Mouse (Mus musculus): Measurements from ENCODE around the gene Pex5l.

Pex5l gene

DNA sequence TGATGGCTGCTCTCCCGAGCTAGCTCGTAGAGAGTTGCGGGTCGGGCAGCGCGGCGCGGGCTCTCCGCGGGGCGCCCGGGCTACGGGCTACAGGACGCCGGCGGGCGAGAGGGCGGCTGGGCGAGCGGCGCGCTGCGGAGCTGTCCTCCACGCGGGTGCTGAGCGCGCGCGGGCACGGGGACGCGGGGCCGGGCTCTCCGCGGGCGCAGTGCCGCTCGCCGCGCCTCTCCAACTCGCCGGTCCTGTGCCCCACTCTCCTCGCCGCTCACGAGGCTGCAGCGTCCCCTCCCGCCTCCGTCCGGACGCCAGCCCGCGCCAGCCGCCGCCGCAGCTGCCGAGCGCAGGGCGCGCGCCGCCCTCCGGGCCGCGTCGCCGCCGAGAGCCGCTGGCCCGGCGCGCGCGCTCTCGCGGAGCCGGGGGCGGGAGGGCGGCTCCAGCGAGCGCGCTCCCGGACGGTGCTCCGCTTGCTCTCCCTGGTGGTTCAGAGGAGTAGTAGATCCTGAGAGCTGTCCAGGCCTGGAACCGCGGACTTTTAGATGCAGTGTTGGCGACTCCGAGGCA, at the start of gene Pex5l:
Pex5l (minus strand) TSS at position 347 of the 561 bp plus-strand sequence.
- no peak for DNase-seq (ENCODE audit: low read depth, low spot score)

- no peak for DNase-seq (ENCODE audit: low read depth, low spot score)
These were observed 22.1 kb upstream of the Pex5l start for GRCm38 (mm10) chr3:33165186-33165585.

- no peak for DNase-seq (ENCODE audit: low read depth, low spot score)
These were observed 20.8 kb upstream of the Pex5l start for GRCm38 (mm10) chr3:33163821-33164220.

- DNase-seq (ENCODE audit: low read depth, low spot score), result no peak
These were observed 545 bp upstream of the Pex5l start for GRCm38 (mm10) chr3:33143592-33143991.

- DNase-seq (ENCODE audit: low read depth, low spot score), result no peak
These were observed 649 bp downstream of the Pex5l start for GRCm38 (mm10) chr3:33142398-33142797.

DNA sequence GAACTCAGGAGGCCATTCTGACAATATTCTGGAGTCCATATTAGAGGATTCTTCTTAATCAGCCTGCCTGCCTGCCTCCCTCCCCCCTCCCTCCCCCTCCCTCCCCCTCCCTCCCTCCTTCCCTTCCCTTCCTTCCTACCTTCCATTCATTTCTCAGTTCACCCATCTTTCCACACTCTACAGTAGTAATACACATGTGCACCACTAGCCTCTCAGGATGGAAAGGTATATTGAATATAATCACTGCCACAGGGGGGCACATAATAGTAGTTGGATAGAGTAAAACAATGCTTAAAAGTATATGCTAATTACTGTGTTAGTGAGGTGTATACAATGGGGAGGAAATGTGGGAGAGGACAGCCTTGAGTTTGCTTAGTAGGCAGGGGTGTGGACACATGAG, 13.1 kb downstream of the Pex5l start:
- no peak for DNase-seq (ENCODE audit: low read depth, low spot score)

DNA sequence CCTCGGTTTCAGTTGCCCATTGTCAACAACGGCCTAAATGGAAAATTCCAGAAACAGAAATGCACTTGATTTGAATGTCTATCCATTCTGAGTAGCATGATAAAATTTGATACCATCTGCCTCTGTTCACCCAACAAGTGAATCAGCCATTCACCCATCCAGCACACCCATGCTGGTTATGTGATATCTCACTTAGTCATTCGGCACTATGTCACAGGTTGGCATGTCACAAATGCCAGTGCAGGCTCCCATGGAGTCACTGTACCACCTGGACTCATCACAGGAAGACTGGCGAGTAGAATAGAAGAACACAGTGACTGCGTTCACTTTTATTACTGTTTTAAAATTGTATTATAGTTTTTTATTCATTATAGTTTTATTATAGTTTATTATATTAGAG, 18.3 kb downstream of the Pex5l start:
- no peak for DNase-seq (ENCODE audit: low read depth, low spot score)

DNA sequence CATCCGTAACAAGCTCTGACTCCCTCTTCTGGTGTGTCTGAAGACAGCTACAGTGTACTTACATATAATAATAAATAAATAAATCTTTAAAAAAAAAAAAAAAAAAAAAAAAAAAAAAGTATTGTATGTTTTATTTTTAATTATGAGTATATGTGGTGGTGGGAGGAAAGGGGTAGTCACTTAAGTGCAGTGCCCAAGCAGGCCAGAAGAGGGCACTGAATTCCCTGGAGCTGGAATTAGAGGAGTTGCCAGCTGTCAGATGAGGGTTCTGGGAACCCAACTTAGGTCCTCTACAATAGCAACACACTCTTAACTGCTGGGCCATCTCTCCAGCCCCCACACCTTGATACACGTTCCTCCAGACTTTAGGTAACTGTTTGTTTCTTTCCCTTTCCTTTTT, 37.3 kb downstream of the Pex5l start:
- no peak for DNase-seq (ENCODE audit: low read depth, low spot score)

DNA sequence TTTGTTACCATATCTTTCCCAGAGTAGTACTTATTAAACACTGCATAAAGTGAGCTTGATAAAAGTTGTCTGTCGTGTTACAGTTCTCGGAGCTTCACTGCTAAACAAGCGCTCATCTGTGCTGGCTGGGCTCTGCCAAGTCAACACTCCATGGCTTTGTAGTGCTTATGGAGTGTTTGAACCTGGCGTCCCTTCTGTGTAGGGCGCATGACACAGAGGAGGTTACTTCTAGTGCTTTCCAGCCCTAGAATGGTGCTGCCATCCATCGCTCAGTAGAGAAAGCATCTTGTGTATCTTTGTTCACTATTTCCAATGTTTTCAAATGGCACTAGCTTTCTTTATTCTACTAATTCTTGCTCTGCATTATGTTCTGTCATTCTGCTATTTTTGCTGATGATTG, 39.5 kb downstream of the Pex5l start:
- no peak for DNase-seq (ENCODE audit: low read depth, low spot score)

- DNase-seq (ENCODE audit: low read depth, low spot score), result no peak
These were observed 44.3 kb downstream of the Pex5l start for GRCm38 (mm10) chr3:33098550-33099295.

DNA sequence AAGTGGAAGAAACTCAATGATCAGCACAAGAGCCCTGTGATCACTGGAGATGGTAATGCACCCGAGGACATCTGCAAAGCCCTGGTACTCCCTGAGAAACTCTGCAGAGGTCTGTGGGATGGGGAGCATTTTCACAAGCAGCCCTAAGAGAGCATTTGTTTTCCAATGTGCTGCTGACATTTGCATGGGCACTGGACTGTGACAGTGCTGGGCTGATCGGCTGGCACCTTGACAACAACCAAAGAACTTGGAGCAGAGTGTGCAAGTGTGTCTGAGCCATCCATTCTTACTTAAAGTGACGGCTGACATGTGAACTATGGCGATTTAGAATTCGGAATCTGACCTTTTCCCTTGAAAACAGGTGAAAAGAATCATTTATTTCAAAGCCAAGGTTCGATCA, 49.4 kb downstream of the Pex5l start:
- DNase-seq (ENCODE audit: low read depth, low spot score), result no peak

- no peak for DNase-seq (ENCODE audit: low read depth, low spot score)
These were observed 53.0 kb downstream of the Pex5l start for GRCm38 (mm10) chr3:33090001-33090400.

DNA sequence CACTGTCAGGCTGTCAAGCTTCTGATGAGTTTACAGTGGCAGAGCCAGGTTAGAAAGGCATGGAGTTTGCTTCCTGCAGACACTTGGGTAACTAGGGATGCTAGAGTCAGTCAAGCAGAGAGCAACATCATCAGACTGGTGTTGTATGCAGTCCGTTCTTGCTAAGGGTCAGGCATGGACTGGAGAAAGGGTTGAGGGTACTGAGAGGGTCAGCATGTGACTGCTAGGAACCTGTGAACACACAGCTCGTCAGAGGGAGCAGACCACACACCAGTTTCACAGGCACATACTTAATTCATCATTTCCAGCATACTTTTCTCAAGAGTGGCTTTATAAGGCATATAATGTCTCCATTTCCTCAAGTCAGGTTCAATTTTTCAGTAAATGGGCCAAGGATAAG, 53.6 kb downstream of the Pex5l start:
- no peak for DNase-seq (ENCODE audit: low read depth, low spot score)

GRCm38 (mm10) chr3:33088276-33088675, 54.8 kb downstream of the Pex5l start:
- DNase-seq (ENCODE audit: low read depth, low spot score), result no peak

DNA sequence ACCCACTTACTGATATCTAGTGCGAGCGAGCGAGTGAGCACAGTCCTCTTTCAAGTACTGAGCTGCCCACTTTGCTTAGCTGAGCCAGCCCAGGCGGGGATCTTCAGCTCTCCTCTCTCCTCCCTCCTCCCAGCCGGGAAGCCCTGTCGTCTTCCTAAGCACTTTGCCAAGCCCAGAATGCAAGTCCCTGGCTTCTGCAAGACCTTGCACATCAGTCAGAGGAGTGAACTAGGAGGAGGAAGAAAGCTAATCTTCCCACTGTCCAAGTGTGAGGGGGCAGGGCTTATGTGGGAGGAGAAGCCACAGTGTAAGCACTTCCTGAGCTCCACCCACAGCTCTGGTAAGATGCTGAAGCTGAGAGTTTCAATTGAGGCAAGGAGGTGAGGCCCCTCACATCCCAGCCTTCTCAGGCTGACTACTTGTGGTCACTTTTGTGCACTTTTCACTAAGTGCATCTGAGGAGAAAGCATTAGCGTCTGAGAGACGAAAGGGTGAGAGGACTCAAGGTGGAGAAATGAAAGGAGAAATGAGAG, 60.2 kb downstream of the Pex5l start:
- DNase-seq (ENCODE audit: low read depth, low spot score), result no peak

DNA sequence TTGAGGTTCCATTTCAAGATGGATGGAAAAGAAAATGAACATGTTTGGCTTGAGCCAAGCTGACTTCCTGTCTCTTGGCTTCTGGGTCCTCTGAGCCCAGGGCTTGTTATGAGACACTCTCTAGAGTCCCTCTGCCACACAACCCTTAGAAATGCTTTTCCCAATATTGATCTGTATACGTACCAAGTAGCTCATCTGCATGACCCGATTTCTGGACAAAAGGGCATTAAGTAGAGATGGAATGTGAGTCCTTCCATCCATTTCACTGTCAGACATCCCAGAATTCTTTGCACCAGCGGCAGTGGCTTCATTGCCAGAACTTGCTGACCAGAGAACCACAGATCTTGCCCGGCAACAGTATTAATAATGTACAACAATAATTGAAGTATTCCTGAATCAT, 61.3 kb downstream of the Pex5l start:
- no peak for DNase-seq (ENCODE audit: low read depth, low spot score)

DNA sequence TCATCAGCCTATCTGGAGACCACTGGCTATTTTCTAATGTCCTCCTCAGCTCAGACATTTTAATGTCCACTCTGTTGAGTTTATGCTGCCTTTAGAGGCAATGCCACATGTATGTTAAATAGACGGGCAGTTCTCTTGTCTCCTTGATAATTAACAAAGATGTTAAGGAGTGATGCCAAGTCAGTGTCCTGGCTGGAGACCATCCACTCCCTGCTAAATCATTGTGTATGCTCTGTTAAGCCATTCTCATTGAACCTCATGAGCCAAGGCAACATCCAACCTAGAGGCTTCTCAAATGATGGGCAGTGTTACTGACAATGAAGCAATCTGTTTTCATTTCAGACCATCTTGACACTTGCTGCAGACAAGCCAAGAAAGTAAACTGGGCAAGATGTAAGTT, 63.4 kb downstream of the Pex5l start:
- no peak for DNase-seq (ENCODE audit: low read depth, low spot score)

DNA sequence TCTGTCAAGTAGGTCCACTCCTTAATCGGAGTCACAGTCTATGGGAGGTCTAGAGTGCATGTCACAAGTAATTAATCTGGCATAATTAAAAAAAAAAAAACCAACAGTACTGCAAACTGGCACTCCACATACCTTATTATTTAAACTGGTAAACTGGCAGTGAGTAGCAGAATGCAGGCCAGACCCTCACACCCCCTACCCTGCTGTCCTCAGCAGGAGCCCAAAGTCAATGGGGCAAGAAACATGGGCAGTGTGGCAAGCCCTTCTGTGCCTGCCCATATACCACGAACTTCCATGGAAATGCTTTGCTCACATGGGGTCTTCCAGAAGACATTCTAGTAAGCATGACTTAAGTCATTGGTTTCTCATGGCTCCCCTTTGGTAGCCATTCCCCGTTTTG, 63.9 kb downstream of the Pex5l start:
- DNase-seq (ENCODE audit: low read depth, low spot score), result no peak

GRCm38 (mm10) chr3:33075696-33076095, 67.4 kb downstream of the Pex5l start:
- no peak for DNase-seq (ENCODE audit: low read depth, low spot score)

- DNase-seq (ENCODE audit: low read depth, low spot score), result no peak
These were observed 68.6 kb downstream of the Pex5l start for GRCm38 (mm10) chr3:33074266-33074981.

DNA sequence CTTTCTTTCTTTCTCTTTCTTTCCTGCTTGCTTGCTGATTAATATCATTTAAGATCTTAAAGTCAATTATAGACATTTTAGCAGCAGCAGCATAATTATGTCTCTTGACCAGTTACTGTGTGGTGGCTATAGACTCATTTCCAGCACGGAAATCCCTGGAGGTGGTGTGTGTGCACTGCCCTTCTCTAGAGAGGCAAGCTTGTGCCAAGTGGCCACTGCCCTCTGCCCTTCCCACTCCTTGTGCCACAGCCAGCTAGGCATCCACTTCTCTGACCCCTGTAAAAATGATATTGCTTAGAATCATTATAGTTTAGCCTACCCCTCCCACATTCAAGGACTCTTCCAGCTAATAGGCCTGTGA, 69.2 kb downstream of the Pex5l start:
- no peak for DNase-seq (ENCODE audit: low read depth, low spot score)

DNA sequence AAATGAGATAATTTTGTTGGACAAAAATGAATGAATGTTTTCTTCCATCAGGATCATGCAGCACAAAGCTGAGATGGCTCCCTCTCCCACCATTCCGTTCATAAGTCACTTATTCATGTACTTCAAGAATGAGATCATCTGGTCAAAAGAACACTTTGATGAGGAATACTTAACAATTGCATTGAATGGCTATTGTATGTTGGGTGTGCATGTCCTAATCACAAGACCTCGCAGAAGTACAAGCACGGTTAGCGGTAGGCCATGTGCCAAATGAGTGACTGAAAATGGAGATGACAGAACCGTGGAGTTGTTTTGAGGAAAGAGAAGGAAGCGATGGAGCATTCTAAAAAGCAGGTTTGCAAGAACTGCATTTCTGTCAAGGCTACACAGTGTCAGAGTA, 72.3 kb downstream of the Pex5l start:
- no peak for DNase-seq (ENCODE audit: low read depth, low spot score)

GRCm38 (mm10) chr3:33068146-33068545, 74.9 kb downstream of the Pex5l start:
- no peak for DNase-seq (ENCODE audit: low read depth, low spot score)
